Mouse (Mus musculus) small intestine, adult 2 months (tissue): Measurements from ENCODE around the gene C530008M17Rik. TPM values are rescaled to one million over a fixed set of nuclear protein-coding genes. Genes with fewer than 3 reads are reported as not detected.

Source experiments
- H3K27ac ChIP-seq: fragments of 200-500 bp; 2 replicates; pipeline ENCODE4 v1.5.1; 2012; ENCODE audit warnings: low read depth, low read length, control low read depth, inconsistent platforms; ENCODE audit not compliant: insufficient read depth
- H3K27me3 ChIP-seq: fragments of 200-500 bp; 2 replicates; pipeline ENCODE4 v1.6.1; 2012; ENCODE audit warnings: mild to moderate bottlenecking, moderate library complexity, low read length, inconsistent platforms; ENCODE audit not compliant: control insufficient read depth, insufficient read depth
- H3K36me3 ChIP-seq: fragments of 200-500 bp; 2 replicates; pipeline ENCODE4 v1.6.1; 2012; ENCODE audit warnings: mild to moderate bottlenecking, low read length, control low read depth, inconsistent platforms; ENCODE audit not compliant: control insufficient read depth, insufficient read depth
- H3K4me1 ChIP-seq: fragments of 200-500 bp; 2 replicates; pipeline ENCODE4 v1.6.1; 2012; ENCODE audit warnings: low read length, inconsistent platforms, mixed read lengths; ENCODE audit not compliant: control insufficient read depth, insufficient read depth, insufficient read length
- H3K4me3 ChIP-seq: fragments of 200-500 bp; 2 replicates; pipeline ENCODE4 v1.5.1; 2012; ENCODE audit warnings: low read depth, mild to moderate bottlenecking, control low read depth, inconsistent platforms, low read length, moderate library complexity
- CTCF ChIP-seq: fragments of 200-500 bp; IDR thresholded peaks from 2 replicates; pipeline ENCODE4 v1.5.1; 2012; ENCODE audit warnings: low read depth, mild to moderate bottlenecking, control low read depth, inconsistent platforms, low read length, moderate library complexity, mixed read lengths; ENCODE audit not compliant: insufficient replicate concordance, insufficient read length; ENCODE audit errors: extremely low read depth
- POLR2A ChIP-seq: fragments of 200-500 bp; IDR thresholded peaks from 2 replicates; pipeline ENCODE4 v1.6.1; 2012; ENCODE audit warnings: low read depth, mild to moderate bottlenecking, control low read depth, inconsistent platforms, low read length, moderate library complexity
- WGBS: fragments of 180-500 bp; shearing (Covaris S2); methylation state at CpG from one replicate; pipeline ENCODE4 v1.1.7; 2018; 5-methylcytosine and 5-hydroxymethylcytosine counted together
- polyA plus RNA-seq: library from polyadenylated mRNA; depleted of rRNA; stranded (reverse); fragments of >200 nt; gene quantifications from 2 replicates; pipeline ENCODE4 v1.2.3, GENCODE M21; 2012

The C530008M17Rik gene
- polyA plus RNA-seq, 1 experiment = 42.5 TPM

DNA sequence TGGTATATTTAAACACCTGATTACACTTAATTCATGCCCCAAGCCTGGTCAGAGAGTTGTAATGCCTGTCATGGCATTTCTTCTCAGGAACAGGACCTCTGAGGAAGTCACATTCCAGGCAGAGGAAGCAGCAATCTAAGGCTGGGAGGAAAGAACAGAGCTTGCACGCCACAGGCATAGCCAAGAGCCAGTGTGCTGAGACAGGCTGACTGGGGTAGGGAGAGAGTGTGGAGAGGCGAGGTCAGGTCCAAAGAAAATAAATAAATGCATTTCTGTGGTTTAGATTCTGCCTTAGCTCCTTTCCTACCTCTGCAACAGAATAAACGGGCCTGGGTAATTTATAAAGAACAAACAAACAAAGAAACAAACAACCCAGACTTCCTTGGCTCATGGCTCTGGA lies 104.0 kb downstream of the C530008M17Rik start:
- Histone ChIP-seq H3K4me3 (no peak overlapping the region), H3K36me3 (no peaks in the 10 kb centered on the region), H3K27me3 (no peaks in the 10 kb centered on the region), H3K4me1 (no peaks in the 10 kb centered on the region), H3K27ac (no peak overlapping the region)
- 72% methylated on average over 3 of the region's 3 CpGs for WGBS
- no peak for TF ChIP-seq CTCF
- TF ChIP-seq POLR2A = no peak

- Histone ChIP-seq H3K27me3 (no peaks in the 10 kb centered on the region), H3K4me1 (no peaks in the 10 kb centered on the region), H3K36me3 (no peaks in the 10 kb centered on the region), H3K4me3 (no peak overlapping the region), H3K27ac (no peak overlapping the region)
- 83% methylated on average over 14 of the region's 14 CpGs for WGBS
- TF ChIP-seq CTCF = no peak
- TF ChIP-seq POLR2A = no peak
These were observed 105.9 kb downstream of the C530008M17Rik start for GRCm38 (mm10) chr5:76762030-76762698.

DNA sequence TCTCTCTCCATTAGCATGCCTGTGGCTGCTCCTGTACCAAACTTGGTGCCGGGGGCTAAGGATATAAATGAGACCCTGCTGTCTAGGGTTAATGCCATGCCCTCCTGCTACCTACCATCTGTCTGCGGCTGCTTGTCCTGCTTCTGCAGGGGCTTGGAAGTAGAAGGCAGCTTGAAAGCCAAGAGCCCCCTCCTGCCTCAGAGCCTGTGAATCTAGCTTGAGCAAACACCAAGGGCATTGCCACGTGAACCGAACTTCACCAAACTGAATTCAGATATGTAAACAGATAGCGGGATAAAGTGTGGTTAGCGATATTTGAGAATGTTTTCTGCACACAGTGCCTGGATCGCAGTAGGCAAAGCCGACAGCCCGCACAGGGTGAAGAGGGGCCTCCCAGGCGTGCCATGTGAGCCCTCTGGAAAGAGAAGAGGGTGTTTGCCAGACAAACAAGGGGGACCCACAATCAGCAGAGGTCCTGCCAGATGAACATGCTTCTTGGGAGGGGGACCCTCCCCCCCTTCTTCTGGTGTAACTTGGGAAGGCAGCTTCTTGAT lies 106.9 kb downstream of the C530008M17Rik start:
- H3K27me3 ChIP-seq = no peaks in the 10 kb centered on the region
- no peaks in the 10 kb centered on the region for H3K4me1 ChIP-seq
- WGBS = 64% methylated on average over 10 of the region's 10 CpGs
- no peak overlapping the region for H3K4me3 ChIP-seq
- no peak overlapping the region for H3K27ac ChIP-seq
- no peak for TF ChIP-seq CTCF
- no peak for TF ChIP-seq POLR2A
- H3K36me3 ChIP-seq = no peaks in the 10 kb centered on the region

DNA sequence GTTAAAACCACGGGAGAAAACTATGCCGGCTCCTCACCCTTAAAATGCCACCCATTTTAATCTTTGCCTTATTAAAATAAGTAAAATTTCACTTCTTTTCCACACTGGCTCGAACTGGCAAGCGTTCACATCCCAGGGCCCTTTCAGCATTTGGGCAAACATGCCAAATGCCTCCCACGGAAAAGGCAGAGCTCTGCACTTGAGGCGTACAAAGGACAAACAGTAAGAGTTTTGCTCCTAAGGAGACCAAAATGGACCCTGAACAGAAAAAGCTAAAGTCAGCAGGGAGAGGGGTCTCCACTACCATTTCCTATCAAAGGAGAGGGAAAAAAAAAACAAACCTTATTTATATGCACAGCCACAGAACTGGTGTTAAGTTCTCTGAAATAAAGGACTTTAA lies 107.4 kb downstream of the C530008M17Rik start:
- Histone ChIP-seq H3K36me3 (no peaks in the 10 kb centered on the region), H3K27me3 (no peaks in the 10 kb centered on the region), H3K27ac (no peak overlapping the region), H3K4me3 (no peak overlapping the region), H3K4me1 (no peaks in the 10 kb centered on the region)
- WGBS = 59% methylated on average over 6 of the region's 6 CpGs
- TF ChIP-seq CTCF = no peak
- no peak for TF ChIP-seq POLR2A

GRCm38 (mm10) chr5:76769014-76769413 lies 112.7 kb downstream of the C530008M17Rik start:
- no peak overlapping the region for H3K4me3 ChIP-seq
- 72% methylated on average over 3 of the region's 3 CpGs for WGBS
- TF ChIP-seq CTCF = no peak
- no peak for TF ChIP-seq POLR2A

DNA sequence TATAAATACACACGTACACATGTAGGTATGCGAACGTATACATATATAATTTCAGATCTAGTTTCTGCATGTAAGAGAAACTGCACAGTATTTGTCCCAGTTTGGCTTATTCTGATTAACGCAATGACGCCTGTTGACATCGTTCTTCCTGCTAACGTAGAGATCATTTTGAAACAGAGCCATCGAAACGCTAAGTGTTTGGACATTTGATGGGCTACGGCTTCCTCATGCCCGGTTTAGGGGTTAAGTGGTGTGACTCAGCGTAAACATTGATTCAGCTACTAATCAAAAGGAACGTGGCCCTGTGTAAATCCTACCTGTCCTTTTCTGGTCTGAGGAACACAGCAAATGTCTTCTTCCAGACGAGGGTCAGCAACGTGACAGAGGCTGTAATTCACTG lies 113.3 kb downstream of the C530008M17Rik start:
- Histone ChIP-seq H3K27me3 (no peaks in the 10 kb centered on the region), H3K4me1 (no peaks in the 10 kb centered on the region), H3K36me3 (no peaks in the 10 kb centered on the region), H3K27ac (no peak overlapping the region), H3K4me3 (no peak overlapping the region)
- WGBS = 66% methylated on average over 15 of the region's 15 CpGs
- no peak for TF ChIP-seq POLR2A
- no peak for TF ChIP-seq CTCF

More at GRCm38 (mm10) chr5:76769014-76769413, 112.7 kb downstream of the C530008M17Rik start:
- Histone ChIP-seq H3K36me3 (no peaks in the 10 kb centered on the region), H3K27me3 (no peaks in the 10 kb centered on the region), H3K4me1 (no peaks in the 10 kb centered on the region), H3K27ac (no peak overlapping the region)

- Histone ChIP-seq H3K4me1 (no peaks in the 10 kb centered on the region), H3K4me3 (no peak overlapping the region), H3K27ac (no peak overlapping the region), H3K27me3 (no peaks in the 10 kb centered on the region), H3K36me3 (no peaks in the 10 kb centered on the region)
- TF ChIP-seq CTCF (no peak), POLR2A (no peak)
- WGBS = 73% methylated on average over 5 of the region's 5 CpGs
These were observed 115.1 kb downstream of the C530008M17Rik start for GRCm38 (mm10) chr5:76771371-76771770.
